Mouse (Mus musculus): ENCODE results near the gene Pbld2. TPM values are rescaled to one million over a fixed set of nuclear protein-coding genes. Genes with fewer than 3 reads are reported as not detected.
A peak's percentile ranks its signal among the peaks of the same experiment; 100 is the strongest.

Pbld2 gene
- polyA plus RNA-seq, 1 experiment from 2014 or later: 0.46 TPM

GRCm38 (mm10) chr10:63032956-63033355, 8.8 kb downstream of the Pbld2 start:
- DNase-seq (ENCODE audit: low spot score) (no peak), ATAC-seq (ENCODE audit: low FRiP score) (no peak)
- Histone ChIP-seq H3K36me3 (replicated peaks; ENCODE audit: control insufficient read depth, insufficient read depth) (no peaks in the 10 kb centered on the region), H3K4me1 (replicated peaks; ENCODE audit: control insufficient read depth, insufficient read depth, low read length) (no peaks in the 10 kb centered on the region; the same call in 1 of the 2 replicates), H3K4me3 (replicated peaks; ENCODE audit: low read length) (no peak overlapping the region), H3K27ac (no peak overlapping the region), H3K9me3 (ENCODE audit: control insufficient read depth, low read length) (no peaks in the 10 kb centered on the region), H3K4me2 (replicated peaks) (no peak overlapping the region), H3K9ac (no peak overlapping the region), H3K27me3 (ENCODE audit: control insufficient read depth, insufficient read depth, low read length) (no peaks in the 10 kb centered on the region)
- 64% methylated on average over 3 of the region's 3 CpGs for WGBS

GRCm38 (mm10) chr10:63038571-63039320, 14.6 kb downstream of the Pbld2 start:
- 62% methylated on average over 13 of the region's 14 CpGs for WGBS
- Histone ChIP-seq H3K4me2 (replicated peaks) (no peak overlapping the region), H3K9ac (no peak overlapping the region), H3K4me1 (replicated peaks; ENCODE audit: control insufficient read depth, insufficient read depth, low read length) (no peaks in the 10 kb centered on the region), H3K27me3 (ENCODE audit: control insufficient read depth, insufficient read depth, low read length) (no peaks in the 10 kb centered on the region), H3K4me3 (replicated peaks; ENCODE audit: low read length) (no peak overlapping the region), H3K27ac (no peak overlapping the region), H3K9me3 (ENCODE audit: control insufficient read depth, low read length) (no peaks in the 10 kb centered on the region), H3K36me3 (replicated peaks; ENCODE audit: control insufficient read depth, insufficient read depth) (no peaks in the 10 kb centered on the region)
- DNase-seq (ENCODE audit: low spot score): no peak
- no peak for ATAC-seq (ENCODE audit: low FRiP score)

DNA sequence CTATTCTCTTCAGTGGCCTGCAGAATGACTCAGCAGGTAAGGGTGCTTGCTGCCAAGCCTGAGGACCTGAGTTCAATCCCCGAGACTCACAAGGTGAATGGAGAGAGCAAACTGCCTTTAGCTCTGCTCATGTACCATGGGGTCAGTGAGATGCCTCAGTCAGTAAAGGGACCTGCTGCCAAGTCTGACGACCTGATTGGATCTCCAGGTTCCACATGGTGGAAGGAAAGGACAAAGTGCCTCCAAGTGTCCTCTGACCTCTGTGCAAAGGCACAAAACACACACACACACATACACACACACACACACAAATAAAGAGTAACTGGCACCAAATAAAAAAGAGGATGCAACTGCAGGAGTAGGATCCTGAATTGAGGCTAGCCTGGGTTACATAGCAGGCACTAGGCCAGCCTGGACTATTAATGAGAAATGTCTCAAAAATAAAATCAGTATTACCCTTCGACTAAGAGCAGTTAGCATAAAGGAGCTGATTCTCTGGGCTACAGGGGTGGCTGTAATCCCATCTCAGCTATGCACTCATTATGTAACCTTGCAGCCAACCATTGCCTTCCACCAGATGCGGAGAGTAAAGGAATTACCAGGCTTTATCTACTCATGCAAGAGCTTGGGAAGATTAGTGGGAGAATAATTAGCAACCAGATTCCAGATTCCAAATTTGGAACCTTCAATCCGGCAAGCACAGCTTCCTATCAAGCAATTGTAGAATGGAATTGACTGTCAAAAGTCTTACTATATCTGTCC, 15.9 kb downstream of the Pbld2 start:
- Histone ChIP-seq H3K9ac (no peak overlapping the region), H3K36me3 (replicated peaks; ENCODE audit: control insufficient read depth, insufficient read depth) (no peaks in the 10 kb centered on the region), H3K4me3 (replicated peaks; ENCODE audit: low read length) (no peak overlapping the region), H3K4me2 (replicated peaks) (no peak overlapping the region), H3K27me3 (ENCODE audit: control insufficient read depth, insufficient read depth, low read length) (no peaks in the 10 kb centered on the region), H3K27ac (no peak overlapping the region), H3K9me3 (ENCODE audit: control insufficient read depth, low read length) (no peaks in the 10 kb centered on the region), H3K4me1 (replicated peaks; ENCODE audit: control insufficient read depth, insufficient read depth, low read length) (no peaks in the 10 kb centered on the region)
- DNase-seq (ENCODE audit: low spot score): no peak
- no peak for ATAC-seq (ENCODE audit: low FRiP score)
- WGBS: 85% methylated on average over 5 of the region's 5 CpGs

DNA sequence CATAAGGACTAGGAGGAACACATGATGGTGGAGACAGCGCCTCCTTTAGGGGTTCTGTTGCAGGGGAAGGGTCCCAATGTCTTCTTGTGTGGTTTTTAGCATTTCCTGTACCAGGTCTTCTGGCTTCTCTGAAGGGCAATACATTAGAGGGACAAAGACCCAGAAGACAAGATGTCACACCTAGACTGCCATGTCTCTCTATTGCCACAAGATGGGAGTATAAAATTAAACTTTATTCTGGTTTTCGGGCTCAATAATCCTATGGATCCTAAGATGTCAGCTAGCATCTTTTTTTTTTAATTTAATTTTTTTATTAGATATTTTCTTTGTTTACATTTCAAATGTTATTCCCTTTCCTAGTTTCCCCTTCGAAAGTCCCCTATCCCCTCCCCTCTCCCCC, 19.0 kb downstream of the Pbld2 start:
- no peaks in the 10 kb centered on the region for H3K27me3 ChIP-seq (ENCODE audit: control insufficient read depth, insufficient read depth, low read length)
- no peak overlapping the region for H3K4me2 ChIP-seq (replicated peaks)
- no peak overlapping the region for H3K27ac ChIP-seq
- ATAC-seq (ENCODE audit: low FRiP score) (no peak), DNase-seq (ENCODE audit: low spot score) (peak; percentile 44)
- no peaks in the 10 kb centered on the region for H3K36me3 ChIP-seq (replicated peaks; ENCODE audit: control insufficient read depth, insufficient read depth)
- H3K4me1 ChIP-seq (replicated peaks; ENCODE audit: control insufficient read depth, insufficient read depth, low read length): no peaks in the 10 kb centered on the region
- no peak overlapping the region for H3K9ac ChIP-seq
- no peaks in the 10 kb centered on the region for H3K9me3 ChIP-seq (ENCODE audit: control insufficient read depth, low read length)
- H3K4me3 ChIP-seq (replicated peaks; ENCODE audit: low read length): no peak overlapping the region
- WGBS: 71% methylated on average over 3 of the region's 3 CpGs

GRCm38 (mm10) chr10:63047751-63048150, 23.6 kb downstream of the Pbld2 start:
- no peak for DNase-seq (ENCODE audit: low spot score)
- Histone ChIP-seq H3K4me3 (replicated peaks; ENCODE audit: low read length) (no peak overlapping the region), H3K27me3 (ENCODE audit: control insufficient read depth, insufficient read depth, low read length) (no peaks in the 10 kb centered on the region), H3K36me3 (replicated peaks; ENCODE audit: control insufficient read depth, insufficient read depth) (no peaks in the 10 kb centered on the region), H3K4me2 (replicated peaks) (no peak overlapping the region), H3K27ac (no peak overlapping the region), H3K9me3 (ENCODE audit: control insufficient read depth, low read length) (no peaks in the 10 kb centered on the region), H3K4me1 (replicated peaks; ENCODE audit: control insufficient read depth, insufficient read depth, low read length) (no peaks in the 10 kb centered on the region), H3K9ac (no peak overlapping the region)
- no peak for ATAC-seq (ENCODE audit: low FRiP score)
- 94% methylated on average over 8 of the region's 8 CpGs for WGBS

GRCm38 (mm10) chr10:63049106-63049505, 25.0 kb downstream of the Pbld2 start:
- Histone ChIP-seq H3K9ac (no peak overlapping the region), H3K9me3 (ENCODE audit: control insufficient read depth, low read length) (no peaks in the 10 kb centered on the region), H3K4me1 (replicated peaks; ENCODE audit: control insufficient read depth, insufficient read depth, low read length) (no peaks in the 10 kb centered on the region), H3K36me3 (replicated peaks; ENCODE audit: control insufficient read depth, insufficient read depth) (no peaks in the 10 kb centered on the region), H3K4me2 (replicated peaks) (no peak overlapping the region), H3K27me3 (ENCODE audit: control insufficient read depth, insufficient read depth, low read length) (no peaks in the 10 kb centered on the region), H3K4me3 (replicated peaks; ENCODE audit: low read length) (no peak overlapping the region), H3K27ac (no peak overlapping the region)
- whole genome bisulfite sequencing: 86% methylated on average over 2 of the region's 2 CpGs
- no peak for DNase-seq (ENCODE audit: low spot score)
- ATAC-seq (ENCODE audit: low FRiP score): no peak

DNA sequence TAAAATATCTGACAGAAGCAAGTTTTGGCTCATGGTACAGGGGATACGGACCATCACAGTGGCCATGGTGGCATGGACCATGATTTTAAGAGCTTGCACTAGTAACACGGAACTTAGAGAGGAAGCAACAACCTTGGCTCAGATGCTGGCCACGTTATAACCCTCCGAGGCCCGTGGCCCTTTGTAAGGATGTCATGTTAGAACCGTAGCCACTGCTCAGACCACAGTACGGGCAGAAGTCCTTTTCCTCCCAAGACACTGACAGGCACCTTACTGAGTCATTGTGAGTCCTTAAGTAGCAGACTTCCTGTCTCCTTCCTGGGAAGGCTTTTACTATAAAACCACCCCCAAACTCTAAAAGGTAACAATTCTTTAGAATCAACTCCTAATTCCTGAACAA, 27.2 kb downstream of the Pbld2 start:
- H3K4me2 ChIP-seq (replicated peaks): no peak overlapping the region
- no peak overlapping the region for H3K4me3 ChIP-seq (replicated peaks; ENCODE audit: low read length)
- 75% methylated on average over 7 of the region's 7 CpGs for WGBS
- H3K27me3 ChIP-seq (ENCODE audit: control insufficient read depth, insufficient read depth, low read length): no peaks in the 10 kb centered on the region
- no peak overlapping the region for H3K9ac ChIP-seq
- no peak for DNase-seq (ENCODE audit: low spot score)
- no peaks in the 10 kb centered on the region for H3K9me3 ChIP-seq (ENCODE audit: control insufficient read depth, low read length)
- no peak overlapping the region for H3K27ac ChIP-seq
- H3K36me3 ChIP-seq (replicated peaks; ENCODE audit: control insufficient read depth, insufficient read depth): no peaks in the 10 kb centered on the region
- no peaks in the 10 kb centered on the region for H3K4me1 ChIP-seq (replicated peaks; ENCODE audit: control insufficient read depth, insufficient read depth, low read length)
- no peak for ATAC-seq (ENCODE audit: low FRiP score)

DNA sequence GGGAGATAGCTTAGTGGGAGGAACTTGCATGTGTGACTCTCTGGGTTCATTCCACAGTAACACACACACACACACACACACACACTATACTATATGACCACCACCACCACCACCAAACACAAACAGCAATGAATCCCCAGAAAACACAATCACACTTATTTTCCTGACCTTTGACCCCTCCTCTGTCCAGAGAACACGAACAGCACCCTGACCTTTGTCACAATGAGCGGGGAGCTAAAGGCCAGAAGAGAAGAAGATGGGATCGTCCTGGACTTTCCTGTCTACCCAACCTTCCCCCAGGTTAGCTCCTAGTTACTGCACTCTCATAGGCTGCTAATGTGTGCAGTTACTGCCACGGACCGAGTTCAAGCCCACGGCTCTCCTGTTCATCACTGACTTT, 27.9 kb downstream of the Pbld2 start:
- no peak overlapping the region for H3K4me3 ChIP-seq (replicated peaks; ENCODE audit: low read length)
- H3K27me3 ChIP-seq (ENCODE audit: control insufficient read depth, insufficient read depth, low read length): no peaks in the 10 kb centered on the region
- H3K36me3 ChIP-seq (replicated peaks; ENCODE audit: control insufficient read depth, insufficient read depth): no peaks in the 10 kb centered on the region
- H3K9ac ChIP-seq: no peak overlapping the region
- H3K4me2 ChIP-seq (replicated peaks): no peak overlapping the region
- H3K4me1 ChIP-seq (replicated peaks; ENCODE audit: control insufficient read depth, insufficient read depth, low read length): no peaks in the 10 kb centered on the region
- H3K27ac ChIP-seq: no peak overlapping the region
- ATAC-seq (ENCODE audit: low FRiP score) (no peak), DNase-seq (ENCODE audit: low spot score) (no peak)
- no peaks in the 10 kb centered on the region for H3K9me3 ChIP-seq (ENCODE audit: control insufficient read depth, low read length)
- 80% methylated on average over 6 of the region's 6 CpGs for WGBS

GRCm38 (mm10) chr10:63053007-63053406, 28.9 kb downstream of the Pbld2 start:
- H3K27ac ChIP-seq: no peak overlapping the region
- H3K4me3 ChIP-seq (replicated peaks; ENCODE audit: low read length): no peak overlapping the region
- no peaks in the 10 kb centered on the region for H3K36me3 ChIP-seq (replicated peaks; ENCODE audit: control insufficient read depth, insufficient read depth)
- DNase-seq (ENCODE audit: low spot score) (no peak), ATAC-seq (ENCODE audit: low FRiP score) (no peak)
- H3K27me3 ChIP-seq (ENCODE audit: control insufficient read depth, insufficient read depth, low read length): no peaks in the 10 kb centered on the region
- H3K9me3 ChIP-seq (ENCODE audit: control insufficient read depth, low read length): no peaks in the 10 kb centered on the region
- 53% methylated on average over 6 of the region's 6 CpGs for WGBS
- no peak overlapping the region for H3K4me2 ChIP-seq (replicated peaks)
- H3K4me1 ChIP-seq (replicated peaks; ENCODE audit: control insufficient read depth, insufficient read depth, low read length): no peaks in the 10 kb centered on the region
- no peak overlapping the region for H3K9ac ChIP-seq
